Mouse (Mus musculus): Measurements from ENCODE around the gene Prdm11.

- TF ChIP-seq CTCF (IDR thresholded peaks at IDR 0.05; ENCODE audit: low read depth) (0 out of 2 replicates have a peak, but pooled peaks have one; percentile 21), EP300 (IDR thresholded peaks at IDR 0.05; ENCODE audit: low read depth) (no peak)
Measured at GRCm38 (mm10) chr2:92987108-92987618, 58.8 kb downstream of the Prdm11 start.

All from liver, postnatal 0 days (tissue).